10 mouse cellular contexts compared by ENCODE assay signal in genomic region chr5:27200581-27201341, GRCm38 (mm10).
DNase-seq lines count a peak whose midpoint lies in the region; ATAC-seq and TF ChIP-seq lines count a peak whose summit lies in the region.
"Had no signal": no experiment of that assay in that cellular context is flagged by ENCODE, and none has a peak within 500 bp of the region (broad histone marks: within the 10 kb centered on the region; RNA-seq: fewer than 3 reads in every experiment).

No protein-coding gene starts in this region.

- H3K4me1 ChIP-seq in cerebellum, adult 2 months (ENCODE audit: control insufficient read depth, insufficient read depth, low read length): peaks cover 20% of the 10 kb centered on the region
- H3K4me1 ChIP-seq: hindbrain, embryonic 15.5 days had no signal

- no peak overlapping the region for H3K4me3 ChIP-seq in cerebellum, adult 2 months (replicated peaks; ENCODE audit: insufficient read depth, low read depth, low read length)
- H3K4me3 ChIP-seq in layer of hippocampus, adult 2 months: no peak overlapping the region
- H3K4me3 ChIP-seq: hindbrain, embryonic 15.5 days had no signal

- DNase-seq in cerebellum, adult 2 months: peak in 1 of 2 experiments; percentile 22
- no peak for DNase-seq in cerebellum, adult 11-12 months
- peak; percentile 23 to 34 for DNase-seq in layer of hippocampus, adult 2 months (ENCODE audit: low spot score in 2 of 2)
- no peak for DNase-seq in layer of hippocampus, postnatal 36 days
- DNase-seq in adrenal gland, adult 2 months: no peak
- no peak for DNase-seq in c-Kit-positive CD71-positive TER-119-positive erythroid progenitor cells, embryonic 14.5 days (ENCODE audit: low spot score)
- DNase-seq: gastrocnemius, postnatal 14 days had no signal

- peak; percentile 58; the same call in 1 of the 2 replicates for TF ChIP-seq CTCF in cerebellum, adult 2 months (IDR thresholded peaks at IDR 0.05; ENCODE audit: borderline replicate concordance, insufficient read depth, low read depth, low read length)
- TF ChIP-seq CTCF in layer of hippocampus, adult 2 months (conservative IDR thresholded peaks at IDR 0.05): peak; percentile 64

- H3K27me3 ChIP-seq in cerebellum, adult 2 months (ENCODE audit: control insufficient read depth, insufficient read depth, low read length): no peaks in the 10 kb centered on the region
- H3K27me3 ChIP-seq: hindbrain, embryonic 15.5 days had no signal

- no peak for TF ChIP-seq POLR2A in cerebellum, adult 2 months (IDR thresholded peaks at IDR 0.05; ENCODE audit: borderline replicate concordance, insufficient read depth, low read length)

- 21% methylated on average over 2 of the region's 2 CpGs for WGBS in cerebellum, adult 2 months

- ATAC-seq in frontal cortex, adult (ENCODE audit: low TSS enrichment): peak; percentile 83
- peak; percentile 79 for ATAC-seq in megakaryocyte progenitor cell, adult 5-6 weeks (replicated peaks; ENCODE audit: poor library complexity)

- no peak overlapping the region for H3K27ac ChIP-seq in cerebellum, adult 2 months (ENCODE audit: insufficient read depth, low read length)
- peak overlapping the region; percentile 59 for H3K27ac ChIP-seq in layer of hippocampus, adult 2 months
- H3K27ac ChIP-seq: hindbrain, embryonic 15.5 days had no signal

Comparison
In these comparisons a context has a peak if more than half of its experiments do, and no peak if none do; other contexts are left out.
1. DNase-seq: peak in layer of hippocampus, adult 2 months (2 of 2); none in cerebellum, adult 11-12 months (single experiment), layer of hippocampus, postnatal 36 days (0 of 2), adrenal gland, adult 2 months (single experiment) and c-Kit-positive CD71-positive TER-119-positive erythroid progenitor cells, embryonic 14.5 days (single experiment).